Mouse (Mus musculus): ENCODE data around the gene Eml2. TPM values are rescaled to one million over a fixed set of nuclear protein-coding genes. Genes with fewer than 3 reads are reported as not detected.
"Not testable (repeated sequence)": the region's sequence is repeated elsewhere in the genome, so short reads cannot be mapped to it uniquely, and the experiment has no call there.

Eml2 gene
- polyA plus RNA-seq, 1 experiment from 2014 or later = 6.0 TPM

DNA sequence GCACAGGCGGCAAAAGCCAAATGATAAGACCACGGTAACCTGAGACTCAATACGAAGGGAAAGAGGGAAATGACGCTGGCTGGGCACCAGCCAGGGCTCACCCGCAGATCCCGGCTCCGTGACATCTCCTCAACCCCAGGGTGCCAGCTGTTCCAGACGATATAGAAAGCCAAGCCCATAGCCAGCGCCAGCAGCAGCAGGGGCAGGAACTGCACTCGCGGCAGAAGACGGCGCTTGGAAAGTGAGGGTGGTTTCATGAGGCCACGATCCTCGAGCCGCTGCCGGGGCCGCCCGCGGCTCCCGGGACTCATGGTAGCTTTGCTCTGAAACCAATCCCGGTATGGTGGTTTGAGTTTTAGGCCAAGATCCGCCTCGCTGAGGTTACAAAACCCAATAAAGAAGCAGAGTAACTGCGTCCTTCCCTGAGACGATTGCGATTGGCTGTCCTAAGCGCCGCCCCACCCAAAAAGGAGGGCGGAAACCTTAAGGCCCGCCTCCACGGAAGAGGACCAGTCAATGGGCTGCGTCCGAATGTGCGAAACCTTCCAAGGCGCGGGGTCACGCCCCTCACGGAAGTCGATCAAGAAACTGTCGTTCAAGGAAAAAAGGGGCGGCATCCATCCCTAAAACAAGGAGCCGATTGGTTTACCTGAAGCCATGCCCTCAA lies 27.2 kb upstream of the Eml2 start, which contains the start of gene Qpctl:
Gene Qpctl, minus strand, starts transcription at position 417 of the 667 bp plus-strand sequence.
- ATAC-seq (ENCODE audit: low FRiP score, low read depth) = peak; percentile 97

DNA sequence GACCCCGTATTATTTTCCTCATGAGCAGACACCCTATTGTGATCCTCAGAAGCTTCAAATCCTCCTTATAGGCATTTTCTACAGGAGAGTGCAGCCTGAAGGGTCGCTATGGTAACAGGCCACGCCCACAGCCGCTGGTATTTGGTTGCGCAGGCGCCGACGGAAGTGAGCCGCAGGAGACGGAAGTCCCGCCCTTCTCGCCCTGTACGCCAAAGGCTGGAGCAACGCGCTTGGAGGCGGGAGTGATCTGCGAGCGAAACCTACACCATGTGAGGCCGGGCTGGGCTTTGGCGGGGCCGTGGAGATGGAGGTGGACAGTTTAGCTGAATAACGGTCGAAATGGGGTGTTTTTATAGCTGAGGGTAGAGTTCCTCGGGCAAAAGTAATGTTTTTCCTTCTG lies 26.6 kb upstream of the Eml2 start, which contains the start of gene Snrpd2:
Gene Snrpd2, plus strand, starts transcription at position 97 of the 400 bp plus-strand sequence.
- peak within 1 kb of the TSS; percentile 83 for H3K9ac ChIP-seq (replicated peaks)
- peak within 1 kb of the TSS; percentile 75 for H3K4me3 ChIP-seq
- H3K9me3 ChIP-seq = no peaks in the 10 kb centered on the region
- peaks cover 28% of the 10 kb centered on the region for H3K4me1 ChIP-seq
- peak within 1 kb of the TSS; percentile 84 for H3K27ac ChIP-seq (replicated peaks)
- peaks cover 38% of the 10 kb centered on the region for H3K36me3 ChIP-seq
- peak; percentile 89 for ATAC-seq (ENCODE audit: low FRiP score, low read depth)
- H3K4me2 ChIP-seq (replicated peaks) = peak within 1 kb of the TSS; percentile 84
- no peaks in the 10 kb centered on the region for H3K27me3 ChIP-seq
- under 1% methylated on average over 24 of the region's 24 CpGs for WGBS

More for the DNA sequence above, 27.2 kb upstream of the Eml2 start, which contains the start of gene Qpctl:
- no peaks in the 10 kb centered on the region for H3K27me3 ChIP-seq
- peak within 1 kb of the TSS; percentile 84 for H3K27ac ChIP-seq (replicated peaks)
- H3K36me3 ChIP-seq = peaks cover 36% of the 10 kb centered on the region
- peak within 1 kb of the TSS; percentile 84 for H3K4me2 ChIP-seq (replicated peaks)
- peaks cover 28% of the 10 kb centered on the region for H3K4me1 ChIP-seq
- H3K4me3 ChIP-seq = peak within 1 kb of the TSS; percentile 75
- under 1% methylated on average over 43 of the region's 43 CpGs for WGBS
- H3K9me3 ChIP-seq = no peaks in the 10 kb centered on the region
- peak within 1 kb of the TSS; percentile 83 for H3K9ac ChIP-seq (replicated peaks)

DNA sequence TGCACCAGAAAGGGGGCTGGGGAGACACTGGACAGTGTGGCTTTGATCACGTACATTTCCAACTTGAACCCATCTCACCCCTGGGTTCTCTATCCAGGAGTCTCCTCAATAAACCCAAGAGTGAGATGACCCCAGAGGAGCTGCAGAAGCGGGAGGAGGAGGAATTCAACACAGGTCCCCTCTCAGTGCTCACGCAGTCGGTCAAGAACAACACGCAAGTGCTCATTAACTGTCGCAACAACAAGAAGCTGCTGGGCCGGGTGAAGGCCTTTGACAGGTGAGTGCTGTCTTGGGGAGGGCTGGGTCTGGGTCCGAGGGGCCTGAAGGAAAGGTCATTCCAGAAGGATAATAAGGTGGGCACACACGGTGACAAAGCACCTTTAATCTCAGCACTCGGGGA lies 25.1 kb upstream of the Eml2 start:
- 92% methylated on average over 10 of the region's 10 CpGs for WGBS
- H3K27ac ChIP-seq (replicated peaks); H3K4me2 ChIP-seq (replicated peaks); H3K4me3 ChIP-seq; H3K9me3 ChIP-seq; ATAC-seq (ENCODE audit: low FRiP score, low read depth); H3K27me3 ChIP-seq; H3K9ac ChIP-seq (replicated peaks): not testable (repeated sequence)
- Histone ChIP-seq H3K36me3 (peaks cover 37% of the 10 kb centered on the region), H3K4me1 (peaks cover 28% of the 10 kb centered on the region)

DNA sequence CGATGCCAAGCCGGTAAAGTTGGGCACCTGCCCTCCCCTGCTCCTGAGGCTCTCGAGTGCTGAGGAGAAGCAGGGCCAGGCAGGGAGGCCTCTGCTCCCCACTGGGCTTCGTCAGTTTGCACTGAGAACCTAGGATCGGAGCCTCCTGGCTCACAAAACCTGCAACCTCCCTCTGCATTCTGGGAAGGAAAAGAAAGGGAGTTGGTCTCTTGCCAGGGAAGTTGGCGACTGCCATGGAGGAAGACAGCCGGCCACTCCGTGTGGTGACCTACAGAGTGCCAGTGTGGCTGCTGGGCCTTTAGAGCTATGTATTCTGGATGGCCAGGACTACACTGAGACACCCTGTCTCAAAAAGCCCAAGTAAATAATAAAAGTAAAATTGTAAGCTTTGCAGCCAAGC lies 21.4 kb upstream of the Eml2 start:
- WGBS = 84% methylated on average over 8 of the region's 8 CpGs

DNA sequence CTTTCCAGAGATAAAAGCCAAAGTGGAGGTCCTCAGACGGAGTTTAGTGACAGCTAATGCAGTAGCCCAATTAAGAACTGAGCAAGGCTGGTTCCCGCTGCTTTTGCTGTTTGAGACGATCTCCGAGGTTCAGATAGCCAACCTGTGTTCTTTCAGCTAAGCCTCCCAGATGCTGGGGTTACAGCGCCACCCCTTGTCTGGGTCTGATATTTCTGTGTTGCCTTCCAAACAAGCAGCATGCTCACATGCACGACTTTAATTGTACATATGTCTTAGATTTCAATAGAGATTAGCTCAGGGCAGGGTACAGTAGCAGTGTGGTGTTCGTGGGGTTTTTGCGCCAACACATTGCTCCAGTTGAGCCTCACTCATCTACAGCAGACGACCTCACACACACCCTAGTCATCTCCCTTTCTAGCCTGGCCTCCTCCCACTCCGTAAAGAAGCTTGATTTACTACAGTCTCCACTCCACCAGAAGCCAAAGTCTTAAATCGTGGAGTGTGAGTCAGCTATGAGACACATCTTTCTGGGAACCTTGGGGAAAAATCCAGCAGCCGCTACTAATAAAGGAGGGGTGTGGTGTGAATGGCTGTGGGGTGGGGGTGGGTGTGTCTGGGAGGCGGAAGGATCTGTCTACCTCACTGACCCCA lies 20.3 kb upstream of the Eml2 start:
- no peak overlapping the region for H3K27ac ChIP-seq (replicated peaks)
- H3K9me3 ChIP-seq = no peaks in the 10 kb centered on the region
- no peak for ATAC-seq (ENCODE audit: low FRiP score, low read depth)
- 60% methylated on average over 13 of the region's 13 CpGs for WGBS
- peaks cover 30% of the 10 kb centered on the region for H3K36me3 ChIP-seq
- H3K4me2 ChIP-seq (replicated peaks) = no peak overlapping the region
- H3K4me1 ChIP-seq = peaks cover 26% of the 10 kb centered on the region
- H3K27me3 ChIP-seq = peaks cover 25% of the 10 kb centered on the region
- H3K9ac ChIP-seq (replicated peaks) = no peak overlapping the region
- no peak overlapping the region for H3K4me3 ChIP-seq

More for the DNA sequence above, 21.4 kb upstream of the Eml2 start:
- Histone ChIP-seq H3K4me2 (replicated peaks) (no peak overlapping the region), H3K9ac (replicated peaks) (no peak overlapping the region), H3K27ac (replicated peaks) (no peak overlapping the region), H3K27me3 (peaks cover 14% of the 10 kb centered on the region), H3K9me3 (no peaks in the 10 kb centered on the region), H3K4me1 (peaks cover 27% of the 10 kb centered on the region), H3K36me3 (peaks cover 30% of the 10 kb centered on the region), H3K4me3 (no peak overlapping the region)
- no peak for ATAC-seq (ENCODE audit: low FRiP score, low read depth)

DNA sequence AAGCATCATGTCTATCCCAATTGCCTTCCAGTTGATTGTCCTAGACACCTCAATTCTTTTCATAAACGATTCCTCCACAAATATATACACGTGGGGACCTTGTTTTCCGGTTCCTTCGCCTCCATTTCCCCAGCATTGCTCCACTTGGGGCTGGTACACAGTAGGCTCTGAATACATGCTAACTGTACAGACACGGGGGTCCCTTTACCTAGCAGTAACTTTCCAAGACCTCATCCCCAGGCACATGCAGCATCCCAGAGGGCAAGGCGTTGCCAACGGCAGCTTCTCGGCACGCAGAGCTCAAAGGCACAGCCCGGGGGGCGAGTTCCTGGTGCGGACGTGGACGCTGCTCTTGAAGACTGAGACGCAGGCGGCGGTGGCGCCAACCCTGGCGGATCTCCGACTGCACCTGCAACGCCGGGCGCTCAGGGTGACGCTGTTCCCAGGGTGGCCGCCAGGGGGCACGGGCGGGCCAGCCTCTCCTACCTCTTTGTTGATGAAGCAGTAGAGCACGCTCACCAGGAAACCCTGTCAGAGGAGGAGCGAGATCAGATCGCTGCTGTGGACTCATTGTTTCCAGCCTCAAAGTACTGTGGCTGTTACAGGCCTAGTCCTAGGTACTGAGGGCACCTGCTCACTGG lies 18.9 kb upstream of the Eml2 start:
- H3K9me3 ChIP-seq = no peaks in the 10 kb centered on the region
- peaks cover 22% of the 10 kb centered on the region for H3K4me1 ChIP-seq
- H3K4me2 ChIP-seq (replicated peaks) = peak overlapping the region; percentile 42
- ATAC-seq (ENCODE audit: low FRiP score, low read depth) = peak; percentile 79
- WGBS = 6% methylated on average over 30 of the region's 30 CpGs
- H3K4me3 ChIP-seq = peak overlapping the region; percentile 14
- peaks cover 19% of the 10 kb centered on the region for H3K36me3 ChIP-seq
- H3K27ac ChIP-seq (replicated peaks) = peak overlapping the region; percentile 68
- peaks cover 34% of the 10 kb centered on the region for H3K27me3 ChIP-seq
- H3K9ac ChIP-seq (replicated peaks) = peak overlapping the region; percentile 40

DNA sequence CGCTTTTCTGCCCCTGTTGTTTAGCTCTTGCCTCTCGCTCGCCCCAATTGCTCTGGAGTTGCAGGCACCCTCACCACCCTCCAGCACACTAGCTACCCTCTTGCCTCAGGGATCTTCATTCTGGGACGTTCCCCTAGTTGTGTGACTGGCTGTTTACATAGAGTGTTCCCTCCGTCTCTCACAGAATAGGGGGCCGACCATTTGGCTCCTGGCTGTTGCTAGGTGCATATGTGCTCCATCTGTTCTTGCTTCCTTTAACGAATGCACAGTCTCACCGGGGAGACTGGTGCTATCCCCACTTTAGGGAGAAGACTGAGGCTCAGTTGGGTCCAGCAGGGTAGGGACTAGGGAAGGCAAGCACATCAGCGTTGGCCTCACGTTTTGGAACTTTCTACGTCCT lies 17.6 kb upstream of the Eml2 start:
- no peak for ATAC-seq (ENCODE audit: low FRiP score, low read depth)

DNA sequence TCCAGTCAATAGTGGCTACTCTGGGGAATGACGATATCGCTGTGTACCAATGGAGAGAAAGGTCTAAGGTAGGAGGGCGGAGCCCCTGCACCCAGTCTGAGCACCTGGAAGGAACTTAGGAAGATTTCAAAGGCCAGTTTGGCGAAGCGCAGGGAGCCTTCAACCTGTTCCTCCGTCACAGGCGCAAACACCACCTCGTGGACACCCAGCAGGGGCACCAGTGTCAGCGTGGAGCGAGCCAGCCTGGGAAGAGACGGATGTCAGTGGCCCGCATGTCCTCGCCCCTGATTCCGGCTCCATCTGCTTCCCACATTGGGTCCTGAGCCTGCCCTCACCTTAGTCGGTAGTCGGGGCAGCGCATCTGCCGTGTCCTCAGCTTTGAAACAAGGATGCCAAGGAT lies 16.8 kb upstream of the Eml2 start:
- no peaks in the 10 kb centered on the region for H3K9me3 ChIP-seq
- no peaks in the 10 kb centered on the region for H3K36me3 ChIP-seq
- no peak overlapping the region for H3K9ac ChIP-seq (replicated peaks)
- 15% methylated on average over 18 of the region's 18 CpGs for WGBS
- peaks cover 28% of the 10 kb centered on the region for H3K4me1 ChIP-seq
- no peak overlapping the region for H3K4me3 ChIP-seq
- H3K4me2 ChIP-seq (replicated peaks) = peak overlapping the region; percentile 53; the same call in 1 of the 2 replicates
- H3K27me3 ChIP-seq = peaks cover 56% of the 10 kb centered on the region
- ATAC-seq (ENCODE audit: low FRiP score, low read depth) = no peak
- H3K27ac ChIP-seq (replicated peaks) = no peak overlapping the region

More for the DNA sequence above, 17.6 kb upstream of the Eml2 start:
- H3K4me3 ChIP-seq = no peak overlapping the region
- H3K4me2 ChIP-seq (replicated peaks) = no peak overlapping the region
- peaks cover 48% of the 10 kb centered on the region for H3K27me3 ChIP-seq
- H3K9me3 ChIP-seq = no peaks in the 10 kb centered on the region
- peaks cover 6% of the 10 kb centered on the region for H3K36me3 ChIP-seq
- WGBS = 68% methylated on average over 11 of the region's 11 CpGs
- H3K27ac ChIP-seq (replicated peaks) = no peak overlapping the region
- no peak overlapping the region for H3K9ac ChIP-seq (replicated peaks)
- H3K4me1 ChIP-seq = peaks cover 22% of the 10 kb centered on the region

DNA sequence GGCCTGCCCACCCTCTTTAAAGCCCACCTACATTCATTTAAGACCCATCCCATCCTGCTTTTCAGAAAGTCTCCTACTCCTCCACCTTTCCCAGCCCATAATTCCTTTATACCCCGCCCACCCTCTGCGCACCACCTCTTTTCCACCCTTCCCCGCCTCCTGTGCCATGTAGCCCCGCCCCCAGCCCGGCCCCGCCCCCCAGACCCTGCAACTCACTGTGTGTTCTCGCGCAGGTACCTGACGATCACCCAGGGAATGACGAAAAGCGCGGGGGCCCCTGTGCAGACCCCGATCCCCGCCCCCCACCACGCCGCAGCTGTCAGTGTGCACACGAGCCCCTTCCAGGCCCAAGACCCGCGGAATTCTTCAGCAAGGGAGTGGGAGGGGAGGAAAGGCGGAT lies 16.1 kb upstream of the Eml2 start:
- Histone ChIP-seq H3K27me3 (peaks cover 63% of the 10 kb centered on the region), H3K27ac (replicated peaks) (no peak overlapping the region), H3K9me3 (no peaks in the 10 kb centered on the region), H3K4me2 (replicated peaks) (peak overlapping the region; percentile 53), H3K9ac (replicated peaks) (peak overlapping the region; percentile 39), H3K4me1 (peaks cover 35% of the 10 kb centered on the region), H3K4me3 (peak overlapping the region; percentile 35), H3K36me3 (no peaks in the 10 kb centered on the region)
- WGBS = 2% methylated on average over 19 of the region's 20 CpGs
- no peak for ATAC-seq (ENCODE audit: low FRiP score, low read depth)

DNA sequence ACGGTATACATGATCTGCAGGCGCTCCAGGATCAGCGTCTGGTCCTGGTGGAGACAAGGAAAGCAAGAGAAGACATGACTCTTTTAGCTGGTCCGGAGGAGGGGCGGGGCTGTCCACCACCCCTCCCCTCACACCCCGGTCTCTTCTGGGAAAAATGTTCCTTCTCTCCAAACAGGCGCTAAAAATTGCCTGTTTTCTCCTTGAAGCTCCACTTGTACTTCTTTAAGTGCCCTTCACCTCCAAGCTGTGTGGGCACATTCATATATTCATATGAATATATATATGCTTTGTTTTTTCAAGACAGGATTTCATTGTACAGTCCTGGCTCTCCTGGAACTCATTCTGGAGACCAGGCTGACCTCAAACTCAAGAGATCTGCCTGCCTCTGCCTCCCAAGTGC lies 13.3 kb upstream of the Eml2 start:
- Histone ChIP-seq H3K9ac (replicated peaks) (no peak overlapping the region), H3K4me2 (replicated peaks) (no peak overlapping the region), H3K4me3 (no peak overlapping the region), H3K4me1 (peaks cover 35% of the 10 kb centered on the region), H3K27ac (replicated peaks) (no peak overlapping the region), H3K36me3 (no peaks in the 10 kb centered on the region), H3K27me3 (peaks cover 75% of the 10 kb centered on the region), H3K9me3 (no peaks in the 10 kb centered on the region)
- 83% methylated on average over 7 of the region's 7 CpGs for WGBS
- no peak for ATAC-seq (ENCODE audit: low FRiP score, low read depth)

DNA sequence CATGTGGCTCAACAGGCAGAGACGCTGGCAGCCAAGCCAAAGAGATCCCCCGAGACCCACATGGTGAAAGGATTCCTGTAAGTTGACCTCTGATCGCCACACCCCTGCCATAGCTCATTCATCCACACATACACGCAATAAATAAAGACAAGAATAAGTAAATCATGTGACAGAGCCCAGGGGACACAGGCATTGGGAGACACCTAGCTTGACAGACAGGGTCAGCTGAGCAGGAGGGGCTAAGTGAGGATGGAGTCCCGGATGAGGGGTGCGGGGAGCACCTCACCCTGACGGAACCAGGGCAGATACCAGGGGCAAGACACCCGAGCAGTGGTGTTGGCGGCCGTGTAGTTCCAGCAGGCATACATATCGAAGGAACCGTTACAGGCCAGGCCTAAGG lies 12.5 kb upstream of the Eml2 start:
- Histone ChIP-seq H3K4me3 (no peak overlapping the region), H3K4me2 (replicated peaks) (0 out of 2 replicates have a peak overlapping the region, but pooled peaks have one; percentile 19), H3K27me3 (peaks cover 77% of the 10 kb centered on the region), H3K4me1 (peaks cover 35% of the 10 kb centered on the region), H3K9ac (replicated peaks) (no peak overlapping the region), H3K9me3 (no peaks in the 10 kb centered on the region), H3K27ac (replicated peaks) (no peak overlapping the region), H3K36me3 (no peaks in the 10 kb centered on the region)
- no peak for ATAC-seq (ENCODE audit: low FRiP score, low read depth)
- WGBS = 28% methylated on average over 12 of the region's 12 CpGs

DNA sequence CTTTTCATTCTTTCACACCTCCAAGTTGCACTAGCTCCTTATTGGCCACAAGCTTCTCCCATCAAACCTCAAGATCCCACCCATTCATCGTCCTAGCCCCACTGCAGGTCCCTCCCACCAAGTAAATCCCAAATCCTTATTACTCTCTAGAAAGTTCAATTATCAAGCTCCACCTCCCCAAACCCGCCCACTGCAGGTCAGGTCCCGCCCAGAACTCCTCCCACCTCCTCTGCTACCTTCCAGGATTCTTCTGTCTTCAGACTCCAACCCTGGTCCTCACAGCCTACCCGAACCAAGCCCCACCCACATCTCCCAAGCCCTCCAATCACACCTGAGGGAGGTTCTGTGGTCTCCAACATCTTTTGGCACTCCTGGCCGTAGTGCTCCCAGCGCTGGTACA lies 12.0 kb upstream of the Eml2 start:
- Histone ChIP-seq H3K27ac (replicated peaks) (no peak overlapping the region), H3K36me3 (no peaks in the 10 kb centered on the region), H3K27me3 (peaks cover 74% of the 10 kb centered on the region), H3K9me3 (no peaks in the 10 kb centered on the region), H3K4me1 (peaks cover 35% of the 10 kb centered on the region), H3K4me3 (no peak overlapping the region), H3K9ac (replicated peaks) (no peak overlapping the region), H3K4me2 (replicated peaks) (0 out of 2 replicates have a peak overlapping the region, but pooled peaks have one; percentile 19)
- no peak for ATAC-seq (ENCODE audit: low FRiP score, low read depth)
- 1% methylated on average over 6 of the region's 6 CpGs for WGBS

Data from midbrain, embryonic 12.5 days (tissue).